Mouse (Mus musculus) liver, adult 2 months (tissue): Measurements from ENCODE around the gene Ube2g2.

Source experiments
- CTCF ChIP-seq: fragments of 200-500 bp; IDR thresholded peaks from 2 replicates; pipeline ENCODE4 v1.5.1; 2011; ENCODE audit warnings: low read depth, low read length, control low read depth
- POLR2A ChIP-seq: fragments of 200-500 bp; IDR thresholded peaks from 2 replicates; pipeline ENCODE4 v1.6.1; 2011; ENCODE audit warnings: low read length, control low read depth; ENCODE audit not compliant: insufficient read depth; ENCODE audit errors: extremely low read depth

DNA sequence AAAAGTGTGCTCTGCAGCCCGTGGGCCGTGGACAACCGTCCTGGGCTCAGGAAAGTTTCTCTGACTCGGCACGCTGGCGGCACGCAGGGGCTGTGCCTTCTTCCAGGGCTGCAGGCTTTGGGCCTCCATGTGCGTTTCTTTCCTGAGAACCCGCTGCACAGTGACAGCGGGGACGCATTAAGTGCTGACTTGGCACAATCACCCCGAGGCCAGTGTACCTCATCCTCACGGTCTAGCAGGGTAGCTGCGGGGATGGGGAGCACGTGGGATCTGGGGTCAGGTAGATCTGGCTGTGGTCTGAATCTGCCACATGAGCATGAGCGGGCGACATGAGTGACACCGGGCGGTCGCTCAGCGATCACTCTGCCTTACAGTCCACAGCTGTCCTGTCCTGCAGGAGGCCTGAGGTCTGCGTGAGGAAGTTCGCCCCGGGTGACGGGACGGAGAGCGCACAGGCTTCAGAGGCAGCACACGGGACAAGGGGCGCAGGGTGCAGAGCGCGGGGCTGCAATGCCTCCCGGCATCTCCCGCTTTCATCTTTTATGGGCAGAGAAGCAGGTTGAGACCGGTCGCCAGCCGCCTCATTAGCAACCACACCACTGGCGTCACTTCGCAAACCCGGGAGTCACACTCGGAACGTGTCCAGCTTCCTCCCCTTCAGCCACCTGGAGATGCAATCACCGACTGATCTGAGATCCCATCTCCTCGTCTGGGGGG, 42.0 kb downstream of the Ube2g2 start:
- TF ChIP-seq CTCF (no peak), POLR2A (no peak)
